Mouse (Mus musculus) forebrain, embryonic 16.5 days (tissue): ENCODE results near the gene Nav2. TPM values are rescaled to one million over a fixed set of nuclear protein-coding genes. Genes with fewer than 3 reads are reported as not detected.

Source experiments
- ATAC-seq: fragments of 200-750 bp; cut with Nextera tagmentation; 2 replicates; pipeline ENCODE4 v1.8.0; 2017; ENCODE audit warnings: mild to moderate bottlenecking, moderate library complexity
- H3K27ac ChIP-seq: fragments of 300-500 bp; sonication (generic); 2 replicates; pipeline ENCODE4 v1.5.1; 2014; ENCODE audit warnings: low read length, control low read depth
- H3K27me3 ChIP-seq: fragments of 300-500 bp; sonication (generic); replicated peaks from 2 replicates; pipeline ENCODE4 v1.6.1; 2014; ENCODE audit warnings: low read length; ENCODE audit not compliant: control insufficient read depth, insufficient read depth
- H3K36me3 ChIP-seq: fragments of 300-500 bp; sonication (generic); 2 replicates; pipeline ENCODE4 v1.6.1; 2014; ENCODE audit not compliant: control insufficient read depth, insufficient read depth
- H3K4me1 ChIP-seq: fragments of 300-500 bp; sonication (generic); replicated peaks from 2 replicates; pipeline ENCODE4 v1.6.1; 2014; ENCODE audit warnings: low read length; ENCODE audit not compliant: control insufficient read depth, insufficient read depth
- H3K4me2 ChIP-seq: fragments of 300-500 bp; sonication (generic); 2 replicates; pipeline ENCODE4 v1.6.1; 2014; ENCODE audit warnings: mild to moderate bottlenecking, low read length, control low read depth
- H3K4me3 ChIP-seq: fragments of 300-500 bp; sonication (generic); replicated peaks from 2 replicates; pipeline ENCODE4 v1.5.1; 2014; ENCODE audit warnings: mild to moderate bottlenecking, low read length, control low read depth
- H3K9ac ChIP-seq: fragments of 300-500 bp; sonication (generic); replicated peaks from 2 replicates; pipeline ENCODE4 v1.6.1; 2014; ENCODE audit warnings: low read depth, low read length, control low read depth
- H3K9me3 ChIP-seq: fragments of 300-500 bp; sonication (generic); 2 replicates; pipeline ENCODE4 v1.6.1; 2016; ENCODE audit warnings: low read length; ENCODE audit not compliant: control insufficient read depth
- WGBS: fragments of 180-500 bp; shearing (Covaris S2); extraction: QIAGEN DNeasy Blood & Tissue Kit; methylation state at CpG from one replicate; pipeline ENCODE4 v1.1.7; 2014; 5-methylcytosine and 5-hydroxymethylcytosine counted together
- polyA plus RNA-seq: library from polyadenylated mRNA; unstranded; fragments of >200 nt; fragmentation: Nextera tagmentation; extraction: Ambion mirVana; gene quantifications from 2 replicates; pipeline ENCODE4 v1.2.1, GENCODE M21; 2015

Nav2 gene
- polyA plus RNA-seq, 1 experiment from 2014 or later, result 35.2 TPM

- no peak for ATAC-seq
- no peak overlapping the region for H3K27ac ChIP-seq
- WGBS, result 28% methylated on average over 3 of the region's 3 CpGs
- 0 out of 2 replicates have a peak, but pooled peaks cover 2% of the 10 kb centered on the region for H3K27me3 ChIP-seq
- H3K36me3 ChIP-seq, result no peaks in the 10 kb centered on the region
- H3K9ac ChIP-seq, result no peak overlapping the region
- no peaks in the 10 kb centered on the region for H3K9me3 ChIP-seq
- H3K4me3 ChIP-seq, result no peak overlapping the region
- peaks cover 8% of the 10 kb centered on the region for H3K4me1 ChIP-seq
- no peak overlapping the region for H3K4me2 ChIP-seq
Observed at GRCm38 (mm10) chr7:49125545-49125944, 217.0 kb downstream of the Nav2 start.

DNA sequence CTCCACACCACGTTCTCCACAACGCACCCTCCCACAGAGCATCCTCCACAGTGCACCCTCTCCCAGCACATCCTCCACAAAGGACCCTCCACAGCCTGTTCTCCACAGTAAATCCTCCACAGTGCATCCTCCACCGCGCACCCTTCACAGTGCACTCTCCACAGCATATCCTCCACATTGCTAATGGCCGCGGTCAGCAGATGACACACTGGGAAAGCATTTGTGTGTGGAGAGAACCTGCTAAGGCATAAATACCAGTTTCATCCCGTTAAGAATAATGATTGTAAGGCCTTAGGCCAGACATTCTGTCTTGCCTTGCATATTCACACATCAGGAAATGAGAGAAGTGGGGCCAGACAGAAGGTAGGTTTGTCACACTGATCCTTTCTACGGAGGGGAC lies 219.7 kb downstream of the Nav2 start:
- H3K27ac ChIP-seq, result no peak overlapping the region
- H3K9me3 ChIP-seq, result no peaks in the 10 kb centered on the region
- H3K4me2 ChIP-seq, result no peak overlapping the region
- H3K4me1 ChIP-seq, result peaks cover 4% of the 10 kb centered on the region
- no peak for ATAC-seq
- 85% methylated on average over 8 of the region's 8 CpGs for WGBS
- H3K36me3 ChIP-seq, result no peaks in the 10 kb centered on the region
- H3K9ac ChIP-seq, result no peak overlapping the region
- 0 out of 2 replicates have a peak, but pooled peaks cover 2% of the 10 kb centered on the region for H3K27me3 ChIP-seq
- H3K4me3 ChIP-seq, result no peak overlapping the region

DNA sequence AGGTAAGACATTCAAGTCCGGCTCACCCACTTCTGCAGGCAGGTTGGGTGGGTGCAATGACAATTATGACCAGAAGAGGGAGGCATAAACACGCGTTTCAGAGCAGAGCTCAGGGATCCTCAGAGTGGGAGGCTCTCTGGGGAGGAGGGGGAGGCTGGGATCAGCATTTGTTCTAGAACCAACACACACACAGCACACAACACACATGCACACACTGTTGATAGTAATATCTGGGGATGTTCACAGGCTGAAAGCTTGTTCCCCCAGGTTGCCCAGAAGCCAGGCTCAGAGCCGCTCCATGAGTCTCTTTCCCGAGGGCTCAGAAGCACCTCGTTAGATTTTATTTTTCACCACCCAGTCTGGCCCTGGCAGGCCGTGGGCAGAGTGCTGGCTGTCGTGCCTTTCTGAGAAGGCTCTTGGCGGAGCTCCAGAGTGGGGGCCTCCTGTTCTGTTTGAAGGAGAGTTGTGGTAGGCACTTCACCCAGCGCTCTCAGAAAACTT lies 224.4 kb downstream of the Nav2 start:
- peak; percentile 88 for ATAC-seq
- peak overlapping the region; percentile 11; the same call in 1 of the 2 replicates for H3K4me2 ChIP-seq
- no peak overlapping the region for H3K4me3 ChIP-seq
- H3K4me1 ChIP-seq, result peaks cover 9% of the 10 kb centered on the region
- H3K9ac ChIP-seq, result peak overlapping the region; percentile 33; the same call in 1 of the 2 replicates
- H3K9me3 ChIP-seq, result no peaks in the 10 kb centered on the region
- WGBS, result 10% methylated on average over 10 of the region's 10 CpGs
- H3K27me3 ChIP-seq, result no peaks in the 10 kb centered on the region
- H3K27ac ChIP-seq, result peak overlapping the region; percentile 51; the same call in 1 of the 2 replicates
- no peaks in the 10 kb centered on the region for H3K36me3 ChIP-seq

DNA sequence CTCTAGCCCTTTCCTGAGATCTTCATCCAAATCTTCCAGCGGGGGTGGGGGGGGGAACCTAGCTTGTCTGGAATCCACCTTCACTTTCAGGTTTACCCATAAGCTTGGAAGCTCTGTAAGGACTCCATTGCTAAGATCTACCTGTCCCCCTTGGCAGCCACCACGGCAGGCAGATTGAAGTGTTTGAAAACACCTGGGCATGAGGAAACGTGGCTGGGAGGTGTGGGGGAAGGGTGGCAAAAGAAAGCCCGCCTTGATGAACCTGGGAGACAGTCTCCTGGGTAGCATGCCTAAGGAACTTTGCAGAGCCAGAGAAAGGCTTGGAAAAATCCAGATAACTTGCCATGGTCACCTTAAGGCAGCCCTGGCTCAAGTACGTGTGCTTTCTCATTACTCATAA lies 225.9 kb downstream of the Nav2 start:
- Histone ChIP-seq H3K9ac (no peak overlapping the region), H3K4me2 (no peak overlapping the region), H3K36me3 (no peaks in the 10 kb centered on the region), H3K27ac (no peak overlapping the region), H3K9me3 (no peaks in the 10 kb centered on the region), H3K4me1 (peaks cover 9% of the 10 kb centered on the region), H3K27me3 (no peaks in the 10 kb centered on the region), H3K4me3 (no peak overlapping the region)
- no peak for ATAC-seq
- 67% methylated on average over 5 of the region's 5 CpGs for WGBS

- H3K4me3 ChIP-seq, result no peak overlapping the region
- 91% methylated on average over 2 of the region's 2 CpGs for WGBS
- no peak overlapping the region for H3K27ac ChIP-seq
Observed at GRCm38 (mm10) chr7:49139762-49140161, 231.2 kb downstream of the Nav2 start.

DNA sequence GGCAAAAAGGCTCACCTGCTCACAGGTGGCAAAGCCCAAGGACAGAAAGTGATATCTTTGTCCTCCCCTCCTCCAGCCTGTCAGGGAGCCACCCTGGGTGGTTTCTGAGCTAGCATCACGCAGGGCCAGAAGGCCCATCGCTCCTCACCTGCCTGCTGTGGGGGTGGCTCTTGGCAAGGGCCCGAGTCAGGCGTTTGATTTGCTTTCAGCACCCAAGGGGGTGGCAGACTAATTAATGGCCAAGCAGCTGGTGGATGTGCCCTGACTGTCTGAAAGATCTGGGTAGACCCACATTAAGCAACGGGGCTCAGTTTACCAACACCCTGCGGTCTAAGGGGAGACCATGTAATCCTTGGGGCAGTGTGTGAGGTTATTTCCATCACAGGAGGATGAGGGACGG lies 235.4 kb downstream of the Nav2 start:
- Histone ChIP-seq H3K9ac (no peak overlapping the region), H3K4me3 (no peak overlapping the region), H3K9me3 (peaks cover 4% of the 10 kb centered on the region), H3K36me3 (no peaks in the 10 kb centered on the region), H3K27me3 (no peaks in the 10 kb centered on the region), H3K4me2 (no peak overlapping the region), H3K4me1 (peaks cover 20% of the 10 kb centered on the region), H3K27ac (no peak overlapping the region)
- peak; percentile 30 for ATAC-seq
- WGBS, result 55% methylated on average over 7 of the region's 7 CpGs

More at GRCm38 (mm10) chr7:49139762-49140161, 231.2 kb downstream of the Nav2 start:
- ATAC-seq, result no peak
- no peak overlapping the region for H3K4me2 ChIP-seq
- no peaks in the 10 kb centered on the region for H3K27me3 ChIP-seq
- H3K36me3 ChIP-seq, result no peaks in the 10 kb centered on the region
- 0 out of 2 replicates have a peak, but pooled peaks cover 2% of the 10 kb centered on the region for H3K4me1 ChIP-seq
- H3K9me3 ChIP-seq, result peaks cover 4% of the 10 kb centered on the region
- no peak overlapping the region for H3K9ac ChIP-seq

DNA sequence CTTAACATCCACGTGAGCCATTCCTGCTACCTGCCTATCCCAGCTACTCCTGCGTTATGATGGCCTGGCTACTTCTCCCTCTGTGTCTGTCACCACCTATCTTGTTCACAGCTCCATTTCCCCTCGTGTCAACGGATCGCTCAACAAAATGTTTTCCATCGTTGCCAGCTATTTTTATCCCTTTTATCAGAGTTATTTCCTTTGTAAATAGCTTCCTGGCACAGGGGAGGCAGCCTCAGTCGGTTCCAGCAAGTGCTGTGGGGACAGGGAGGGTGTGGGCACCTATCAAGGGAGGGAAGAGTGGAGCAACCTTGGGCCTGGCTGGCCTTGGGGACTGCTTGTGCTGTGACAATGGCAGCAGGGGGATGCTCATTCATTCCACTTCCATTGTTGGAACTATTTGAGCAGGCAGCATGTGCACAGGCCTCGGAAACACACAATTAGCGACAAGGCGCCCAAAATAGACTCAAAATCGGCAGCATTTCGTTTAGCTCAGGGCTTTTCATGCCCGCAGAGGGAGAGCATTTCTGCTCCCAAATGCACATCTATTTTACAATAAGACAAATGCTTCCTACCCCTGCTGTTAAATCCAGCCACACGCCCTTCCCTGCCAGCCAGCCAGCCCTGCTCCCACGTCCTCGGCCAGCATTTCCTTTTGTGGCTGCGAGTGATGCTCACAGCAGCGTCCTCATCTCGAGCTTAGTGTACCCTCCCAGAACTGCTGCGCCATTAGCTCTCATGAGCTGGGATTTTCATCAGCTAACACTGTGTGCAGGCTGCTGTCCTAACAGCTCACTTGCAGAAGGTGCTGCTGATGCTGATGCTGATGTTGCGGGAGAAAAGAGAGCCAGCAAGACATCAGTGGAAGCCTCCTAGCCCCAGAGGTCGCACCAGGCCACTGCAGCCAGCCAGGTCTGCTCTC lies 237.5 kb downstream of the Nav2 start:
- peaks cover 20% of the 10 kb centered on the region for H3K4me1 ChIP-seq
- peak; percentile 76 for ATAC-seq
- no peak overlapping the region for H3K4me3 ChIP-seq
- peaks cover 4% of the 10 kb centered on the region for H3K9me3 ChIP-seq
- 15% methylated on average over 22 of the region's 22 CpGs for WGBS
- no peaks in the 10 kb centered on the region for H3K27me3 ChIP-seq
- peak overlapping the region; percentile 79 for H3K27ac ChIP-seq
- H3K4me2 ChIP-seq, result peak overlapping the region; percentile 8; the same call in 1 of the 2 replicates
- H3K36me3 ChIP-seq, result no peaks in the 10 kb centered on the region
- peak overlapping the region; percentile 48 for H3K9ac ChIP-seq

DNA sequence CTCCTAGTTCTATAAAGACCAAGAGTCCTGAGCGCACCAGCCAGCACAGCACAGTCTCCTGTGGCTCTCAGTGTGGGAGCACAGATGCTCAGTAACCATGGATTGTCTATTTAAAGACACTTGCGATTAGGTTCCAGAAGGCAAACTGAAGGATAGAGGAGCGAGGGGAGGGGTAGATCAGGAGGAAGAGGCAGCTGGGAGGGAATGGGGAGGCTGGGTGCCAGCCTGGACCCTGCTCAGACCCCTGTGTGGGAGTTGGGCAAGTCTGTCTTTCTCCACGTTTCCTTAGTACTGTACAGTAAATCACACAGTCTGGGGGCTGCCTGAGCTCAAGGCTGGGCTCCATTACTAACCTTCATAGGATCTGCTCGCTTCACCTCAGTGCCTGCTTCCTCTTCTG lies 243.8 kb downstream of the Nav2 start:
- WGBS, result 55% methylated on average over 5 of the region's 5 CpGs
- Histone ChIP-seq H3K4me3 (no peak overlapping the region), H3K4me2 (no peak overlapping the region), H3K9ac (no peak overlapping the region), H3K4me1 (peaks cover 5% of the 10 kb centered on the region; the same call in 1 of the 2 replicates), H3K27ac (0 out of 2 replicates have a peak overlapping the region, but pooled peaks have one; percentile 6), H3K27me3 (no peaks in the 10 kb centered on the region), H3K9me3 (peaks cover 4% of the 10 kb centered on the region), H3K36me3 (no peaks in the 10 kb centered on the region)
- ATAC-seq, result peak; percentile 57

GRCm38 (mm10) chr7:49152713-49153112 lies 244.2 kb downstream of the Nav2 start:
- Histone ChIP-seq H3K4me3 (no peak overlapping the region), H3K4me1 (peaks cover 5% of the 10 kb centered on the region; the same call in 1 of the 2 replicates), H3K9ac (no peak overlapping the region), H3K4me2 (no peak overlapping the region), H3K27ac (0 out of 2 replicates have a peak overlapping the region, but pooled peaks have one; percentile 6), H3K9me3 (peaks cover 4% of the 10 kb centered on the region), H3K36me3 (no peaks in the 10 kb centered on the region), H3K27me3 (no peaks in the 10 kb centered on the region)
- ATAC-seq, result peak; percentile 24; the same call in 1 of the 2 replicates
- 63% methylated on average over 9 of the region's 9 CpGs for WGBS
